Mouse (Mus musculus): ENCODE data around the gene Taf11. TPM values are rescaled to one million over a fixed set of nuclear protein-coding genes. Genes with fewer than 3 reads are reported as not detected.

Taf11 gene
- polyA plus RNA-seq, 1 experiment from 2014 or later = 17.8 TPM

GRCm38 (mm10) chr17:27925504-27925903, 15.9 kb upstream of the Taf11 start:
- ATAC-seq (peak; percentile 36; the same call in 1 of the 2 replicates), DNase-seq (no peak)
- whole genome bisulfite sequencing (ENCODE audit: insufficient replicate concordance) = 62% methylated on average over 7 of the region's 7 CpGs
- H3K27ac ChIP-seq (ENCODE audit: low read depth) = no peak overlapping the region
- H3K4me3 ChIP-seq (ENCODE audit: low read depth, low read length) = no peak overlapping the region
- no peaks in the 10 kb centered on the region for H3K27me3 ChIP-seq (ENCODE audit: insufficient read depth, low read length)
- TF ChIP-seq EP300 (IDR thresholded peaks at IDR 0.05; ENCODE audit: low read depth) (no peak), CTCF (IDR thresholded peaks at IDR 0.05; ENCODE audit: low read depth) (no peak)
- H3K9ac ChIP-seq (replicated peaks) = no peak overlapping the region
- no peak overlapping the region for H3K4me2 ChIP-seq (ENCODE audit: low read depth, low read length)
- no peaks in the 10 kb centered on the region for H3K9me3 ChIP-seq (ENCODE audit: low read length)
- H3K4me1 ChIP-seq (ENCODE audit: insufficient read depth) = peaks cover 19% of the 10 kb centered on the region
- no peaks in the 10 kb centered on the region for H3K36me3 ChIP-seq (replicated peaks; ENCODE audit: insufficient read depth, low read length)

DNA sequence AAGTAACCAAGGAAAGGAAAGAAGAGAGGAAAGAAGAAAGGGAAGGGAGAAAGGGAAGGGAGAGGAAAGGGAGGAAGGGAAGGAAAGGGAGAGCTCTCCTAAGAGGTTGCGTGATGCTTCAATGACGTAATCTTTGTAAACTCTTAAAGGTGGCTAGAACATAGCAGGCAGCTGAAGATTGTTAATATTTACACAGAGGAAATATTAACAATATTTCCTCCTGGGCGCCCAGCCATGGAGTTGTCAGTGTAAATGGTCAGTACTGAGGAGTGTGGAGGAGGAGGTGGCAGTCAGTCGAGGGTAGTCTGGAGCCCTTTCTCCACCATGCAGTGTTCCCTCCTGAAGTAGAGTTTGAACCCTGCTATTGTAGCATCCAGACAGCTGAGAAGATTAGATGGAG, 15.4 kb upstream of the Taf11 start:
- Histone ChIP-seq H3K9ac (replicated peaks) (no peak overlapping the region), H3K9me3 (ENCODE audit: low read length) (no peaks in the 10 kb centered on the region), H3K4me2 (ENCODE audit: low read depth, low read length) (no peak overlapping the region), H3K4me1 (ENCODE audit: insufficient read depth) (peaks cover 20% of the 10 kb centered on the region), H3K27ac (ENCODE audit: low read depth) (no peak overlapping the region), H3K36me3 (replicated peaks; ENCODE audit: insufficient read depth, low read length) (no peaks in the 10 kb centered on the region), H3K4me3 (ENCODE audit: low read depth, low read length) (no peak overlapping the region), H3K27me3 (ENCODE audit: insufficient read depth, low read length) (no peaks in the 10 kb centered on the region)
- TF ChIP-seq EP300 (IDR thresholded peaks at IDR 0.05; ENCODE audit: low read depth) (no peak), CTCF (IDR thresholded peaks at IDR 0.05; ENCODE audit: low read depth) (no peak)
- no peak for ATAC-seq
- WGBS (ENCODE audit: insufficient replicate concordance) = 60% methylated on average over 4 of the region's 4 CpGs
- DNase-seq = no peak

DNA sequence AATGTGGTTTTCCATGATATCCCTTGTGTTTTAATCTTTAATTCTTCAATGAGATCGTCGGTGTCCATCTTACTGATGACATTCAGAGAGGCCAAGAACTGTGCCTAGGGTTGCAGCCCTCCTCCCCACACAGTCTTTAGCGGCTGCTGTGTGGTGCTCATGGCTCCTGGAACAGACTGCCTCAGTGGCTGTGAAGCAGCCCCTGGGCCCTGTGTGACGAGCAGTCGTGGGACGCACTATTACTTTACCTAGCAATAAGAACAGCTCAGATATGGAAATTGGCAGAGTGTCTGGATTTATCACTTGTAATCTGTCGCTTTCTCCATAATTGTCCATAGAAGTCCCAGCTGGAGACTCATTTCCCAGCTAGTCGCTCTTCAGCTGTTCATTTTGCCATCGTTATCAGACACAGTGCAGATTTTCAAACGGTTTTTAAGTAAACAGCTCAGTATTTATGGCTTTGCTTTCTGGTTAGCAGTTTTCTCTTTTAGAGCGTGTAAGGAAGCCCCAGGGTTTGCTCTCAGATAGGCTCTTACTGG, 12.6 kb upstream of the Taf11 start:
- Histone ChIP-seq H3K27ac (ENCODE audit: low read depth) (no peak overlapping the region), H3K9me3 (ENCODE audit: low read length) (no peaks in the 10 kb centered on the region), H3K36me3 (replicated peaks; ENCODE audit: insufficient read depth, low read length) (no peaks in the 10 kb centered on the region), H3K4me2 (ENCODE audit: low read depth, low read length) (no peak overlapping the region), H3K9ac (replicated peaks) (no peak overlapping the region), H3K27me3 (ENCODE audit: insufficient read depth, low read length) (no peaks in the 10 kb centered on the region), H3K4me1 (ENCODE audit: insufficient read depth) (peaks cover 20% of the 10 kb centered on the region), H3K4me3 (ENCODE audit: low read depth, low read length) (no peak overlapping the region)
- no peak for ATAC-seq
- TF ChIP-seq EP300 (IDR thresholded peaks at IDR 0.05; ENCODE audit: low read depth) (no peak), CTCF (IDR thresholded peaks at IDR 0.05; ENCODE audit: low read depth) (no peak)
- 74% methylated on average over 11 of the region's 11 CpGs for WGBS (ENCODE audit: insufficient replicate concordance)
- DNase-seq = no peak

- no peak overlapping the region for H3K4me3 ChIP-seq (ENCODE audit: low read depth, low read length)
- ATAC-seq (no peak), DNase-seq (no peak)
- 59% methylated on average over 4 of the region's 4 CpGs for WGBS (ENCODE audit: insufficient replicate concordance)
- no peaks in the 10 kb centered on the region for H3K27me3 ChIP-seq (ENCODE audit: insufficient read depth, low read length)
- H3K36me3 ChIP-seq (replicated peaks; ENCODE audit: insufficient read depth, low read length) = no peaks in the 10 kb centered on the region
- H3K27ac ChIP-seq (ENCODE audit: low read depth) = no peak overlapping the region
- TF ChIP-seq CTCF (IDR thresholded peaks at IDR 0.05; ENCODE audit: low read depth) (no peak), EP300 (IDR thresholded peaks at IDR 0.05; ENCODE audit: low read depth) (no peak)
- peaks cover 14% of the 10 kb centered on the region for H3K4me1 ChIP-seq (ENCODE audit: insufficient read depth)
- no peaks in the 10 kb centered on the region for H3K9me3 ChIP-seq (ENCODE audit: low read length)
- H3K4me2 ChIP-seq (ENCODE audit: low read depth, low read length) = no peak overlapping the region
- no peak overlapping the region for H3K9ac ChIP-seq (replicated peaks)
Measured at GRCm38 (mm10) chr17:27920676-27921075, 11.0 kb upstream of the Taf11 start.

- Histone ChIP-seq H3K27ac (ENCODE audit: low read depth) (no peak overlapping the region), H3K4me1 (ENCODE audit: insufficient read depth) (peaks cover 5% of the 10 kb centered on the region; the same call in 1 of the 2 replicates), H3K9ac (replicated peaks) (no peak overlapping the region), H3K27me3 (ENCODE audit: insufficient read depth, low read length) (no peaks in the 10 kb centered on the region), H3K4me3 (ENCODE audit: low read depth, low read length) (no peak overlapping the region), H3K9me3 (ENCODE audit: low read length) (no peaks in the 10 kb centered on the region), H3K36me3 (replicated peaks; ENCODE audit: insufficient read depth, low read length) (peaks cover 8% of the 10 kb centered on the region), H3K4me2 (ENCODE audit: low read depth, low read length) (no peak overlapping the region)
- no peak for DNase-seq
- 86% methylated on average over 4 of the region's 4 CpGs for WGBS (ENCODE audit: insufficient replicate concordance)
- TF ChIP-seq CTCF (IDR thresholded peaks at IDR 0.05; ENCODE audit: low read depth) = no peak
- no peak for TF ChIP-seq EP300 (IDR thresholded peaks at IDR 0.05; ENCODE audit: low read depth)
- ATAC-seq = no peak
Measured at GRCm38 (mm10) chr17:27916366-27916765, 6.7 kb upstream of the Taf11 start.

GRCm38 (mm10) chr17:27914742-27915141, 5.1 kb upstream of the Taf11 start:
- no peak overlapping the region for H3K9ac ChIP-seq (replicated peaks)
- WGBS (ENCODE audit: insufficient replicate concordance) = 80% methylated on average over 4 of the region's 4 CpGs
- no peak overlapping the region for H3K4me2 ChIP-seq (ENCODE audit: low read depth, low read length)
- peaks cover 8% of the 10 kb centered on the region for H3K36me3 ChIP-seq (replicated peaks; ENCODE audit: insufficient read depth, low read length)
- no peaks in the 10 kb centered on the region for H3K9me3 ChIP-seq (ENCODE audit: low read length)
- TF ChIP-seq CTCF (IDR thresholded peaks at IDR 0.05; ENCODE audit: low read depth) (no peak), EP300 (IDR thresholded peaks at IDR 0.05; ENCODE audit: low read depth) (no peak)
- no peak overlapping the region for H3K4me3 ChIP-seq (ENCODE audit: low read depth, low read length)
- H3K27me3 ChIP-seq (ENCODE audit: insufficient read depth, low read length) = no peaks in the 10 kb centered on the region
- H3K4me1 ChIP-seq (ENCODE audit: insufficient read depth) = peaks cover 12% of the 10 kb centered on the region; the same call in 1 of the 2 replicates
- ATAC-seq = no peak
- DNase-seq = no peak
- no peak overlapping the region for H3K27ac ChIP-seq (ENCODE audit: low read depth)

DNA sequence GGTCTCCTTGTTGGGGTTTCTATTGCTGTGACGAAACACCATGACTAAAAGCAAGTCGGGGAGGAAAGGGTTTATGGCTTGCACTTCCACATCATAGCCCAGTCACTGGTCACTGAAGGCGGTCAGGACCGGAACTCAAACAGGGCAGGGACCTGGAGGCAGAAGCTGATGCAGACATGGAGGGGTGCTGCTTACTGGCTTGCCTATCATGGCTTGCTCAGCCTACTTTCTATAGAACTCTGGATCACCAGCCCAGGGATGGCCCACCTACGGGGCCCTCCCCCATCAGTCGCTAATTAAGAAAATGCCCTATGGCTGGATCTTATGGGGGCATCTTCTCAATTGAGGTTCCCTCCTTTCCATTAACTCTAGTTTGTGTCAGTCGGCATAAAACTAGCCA, 1.7 kb upstream of the Taf11 start:
- TF ChIP-seq EP300 (IDR thresholded peaks at IDR 0.05; ENCODE audit: low read depth) = no peak
- no peak for TF ChIP-seq CTCF (IDR thresholded peaks at IDR 0.05; ENCODE audit: low read depth)
- ATAC-seq (no peak), DNase-seq (no peak)
- H3K27ac ChIP-seq (ENCODE audit: low read depth) = no peak overlapping the region
- no peaks in the 10 kb centered on the region for H3K9me3 ChIP-seq (ENCODE audit: low read length)
- H3K4me3 ChIP-seq (ENCODE audit: low read depth, low read length) = no peak overlapping the region
- WGBS (ENCODE audit: insufficient replicate concordance) = 80% methylated on average over 7 of the region's 7 CpGs
- H3K36me3 ChIP-seq (replicated peaks; ENCODE audit: insufficient read depth, low read length) = peaks cover 8% of the 10 kb centered on the region
- H3K9ac ChIP-seq (replicated peaks) = no peak overlapping the region
- H3K4me2 ChIP-seq (ENCODE audit: low read depth, low read length) = no peak overlapping the region
- no peaks in the 10 kb centered on the region for H3K27me3 ChIP-seq (ENCODE audit: insufficient read depth, low read length)
- peaks cover 19% of the 10 kb centered on the region for H3K4me1 ChIP-seq (ENCODE audit: insufficient read depth)
